Mouse (Mus musculus) embryonic stem cell, embryonic (primary cell): ENCODE results near the gene Dnm2.

Experiments used
- CTCF ChIA-PET, 4 experiments: fragments of 300-600 bp in 2 of 4; fragments of 350-600 bp in 2 of 4; sonication (Branson Sonifier 250); formaldehyde crosslinking; loops; one replicate each; lab custom pipeline; 2022; ENCODE audit warnings: inconsistent platforms in 2 of 4; lab: Charles Lee
- POLR2A ChIA-PET, 4 experiments: fragments of 300-600 bp in 2 of 4; fragments of 350-600 bp in 2 of 4; sonication (Branson Sonifier 250); formaldehyde crosslinking; loops; one replicate each; lab custom pipeline; 2022; ENCODE audit warnings: antibody characterized with exemption in 4 of 4, inconsistent platforms in 1 of 4; lab: Charles Lee

Dnm2 gene

DNA sequence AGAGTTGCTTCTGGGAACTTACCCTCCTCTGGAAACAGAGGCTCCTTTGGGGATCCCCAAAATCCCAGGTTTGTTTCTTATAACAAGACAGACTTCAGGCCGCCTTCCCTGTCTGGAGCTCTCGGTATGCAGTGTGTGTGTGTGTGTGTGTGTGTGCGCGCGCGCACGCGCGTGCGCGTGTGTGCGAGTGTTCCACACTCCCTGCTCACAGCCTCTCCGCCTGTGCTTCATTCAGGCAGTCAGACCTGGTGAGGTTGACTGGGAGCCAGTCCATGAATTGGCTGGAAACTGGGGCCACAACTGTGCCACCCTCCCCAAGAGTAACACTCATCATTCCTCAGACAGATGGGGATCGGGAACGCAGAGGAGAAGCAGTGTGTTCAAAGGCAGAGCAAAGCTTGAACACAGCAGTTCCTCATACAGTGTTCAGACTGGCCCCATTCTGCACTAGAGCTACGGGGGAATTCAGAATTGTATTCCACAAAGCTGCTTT lies 72.4 kb downstream of the Dnm2 start:
- POLR2A ChIA-PET = interaction anchor here (0.7 to 10.2 kb wide), 21 partner anchors 9 to 273 kb away, joined by 3 to 90 read pairs (median 4); partner anchors contain the start of genes Tmed1 (in 3 of the 4) and Qtrt1 (in 1 of the 4)
- CTCF ChIA-PET = interaction anchor here in 3 of 4 experiments (0.6 to 1.3 kb wide), 4 partner anchors 9 to 307 kb away, joined by 3 to 8 read pairs (median 3); no protein-coding TSS in a partner anchor

DNA sequence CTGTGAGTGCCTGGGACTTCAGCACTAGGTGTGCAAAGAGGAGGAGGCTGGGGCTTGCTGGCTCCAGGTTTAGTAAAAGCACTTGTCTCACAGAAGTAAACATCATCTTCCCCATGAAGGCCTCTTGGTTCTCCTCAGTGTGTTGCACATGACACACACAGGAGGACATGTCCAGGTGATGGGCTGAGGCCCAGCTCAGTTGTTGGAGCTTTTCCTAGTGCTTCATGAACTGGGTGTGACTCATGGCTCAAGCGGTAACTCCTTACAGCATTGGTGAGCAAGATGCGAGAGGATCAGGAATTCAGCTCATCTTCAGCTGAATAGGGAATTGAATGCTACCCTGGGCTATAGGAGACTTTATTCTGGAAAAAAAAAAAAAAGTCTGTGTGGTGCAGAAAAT lies 73.0 kb downstream of the Dnm2 start:
- ChIA-PET POLR2A (interaction anchor here (1.0 to 10.2 kb wide), 16 partner anchors 9 to 274 kb away, joined by 3 to 90 read pairs (median 4); partner anchors contain the start of genes Tmed1 (in 3 of the 4) and Qtrt1 (in 1 of the 4)), CTCF (interaction anchor here in 3 of 4 experiments (0.7 to 1.3 kb wide), 3 partner anchors 141 to 307 kb away, joined by 3 read pairs; no protein-coding TSS in a partner anchor)

GRCm38 (mm10) chr9:21498284-21498902 lies 73.7 kb downstream of the Dnm2 start:
- CTCF ChIA-PET = no interaction called here
- POLR2A ChIA-PET = interaction anchor here in 3 of 4 experiments (0.6 to 10.2 kb wide), 12 partner anchors 8 to 95 kb away, joined by 3 to 90 read pairs (median 4); partner anchors contain the start of gene Tmed1 (in 2 of the 3)

- POLR2A ChIA-PET = interaction anchor here in 1 of 4 experiments (1.0 to 1.3 kb wide), 2 partner anchors 11 to 126 kb away, joined by 3 to 7 read pairs; no protein-coding TSS in a partner anchor
- CTCF ChIA-PET = no interaction called here
These were observed 78.6 kb downstream of the Dnm2 start for GRCm38 (mm10) chr9:21503352-21503751.

- CTCF ChIA-PET = no interaction called here
- POLR2A ChIA-PET = interaction anchor here (1.3 to 5.8 kb wide), 9 partner anchors 8 to 41 kb away, joined by 3 to 90 read pairs (median 5); partner anchors contain the start of gene Carm1 (in 1 of the 4)
These were observed 81.1 kb downstream of the Dnm2 start for GRCm38 (mm10) chr9:21505767-21506166.

DNA sequence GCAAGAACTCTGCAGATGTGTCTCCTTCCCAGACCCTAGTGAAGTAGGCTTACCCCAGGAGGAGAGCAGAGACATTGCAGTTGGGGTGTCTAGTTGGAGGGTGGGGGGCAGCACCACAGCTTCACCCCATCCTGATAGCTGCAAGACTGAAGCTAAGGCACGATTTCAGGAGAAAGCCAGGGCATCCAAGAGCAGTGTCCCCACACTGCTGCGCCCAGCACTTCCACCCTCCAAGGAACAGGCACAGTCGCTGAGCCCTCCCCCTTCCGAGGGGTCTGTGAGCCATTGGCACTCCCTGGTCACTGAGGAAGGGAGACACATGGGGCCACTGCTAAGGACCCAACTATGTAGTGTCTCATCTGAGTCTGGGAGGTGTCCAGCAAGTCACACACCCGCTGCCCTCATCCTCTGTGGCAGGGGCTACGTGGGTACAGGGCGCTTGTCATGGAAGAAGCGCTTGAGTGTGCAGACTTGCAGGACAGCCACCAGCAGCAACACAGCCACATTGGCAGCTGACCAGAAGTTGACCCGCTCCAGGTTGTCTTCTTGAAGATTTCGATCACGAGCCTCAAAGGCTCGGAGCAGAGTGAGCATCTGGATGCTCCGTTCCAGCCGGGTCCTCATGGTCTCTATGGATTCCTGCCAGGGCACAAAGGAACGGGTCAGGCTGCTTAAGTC lies 83.2 kb downstream of the Dnm2 start:
- ChIA-PET CTCF (interaction anchor here in 1 of 4 experiments (0.7 kb wide), 1 partner anchor 20 kb away, joined by 3 read pairs; no protein-coding TSS in a partner anchor), POLR2A (interaction anchor here (0.6 to 5.8 kb wide), 13 partner anchors 7 to 63 kb away, joined by 3 to 90 read pairs (median 5); partner anchors contain the start of gene Carm1 (in 2 of the 4))

DNA sequence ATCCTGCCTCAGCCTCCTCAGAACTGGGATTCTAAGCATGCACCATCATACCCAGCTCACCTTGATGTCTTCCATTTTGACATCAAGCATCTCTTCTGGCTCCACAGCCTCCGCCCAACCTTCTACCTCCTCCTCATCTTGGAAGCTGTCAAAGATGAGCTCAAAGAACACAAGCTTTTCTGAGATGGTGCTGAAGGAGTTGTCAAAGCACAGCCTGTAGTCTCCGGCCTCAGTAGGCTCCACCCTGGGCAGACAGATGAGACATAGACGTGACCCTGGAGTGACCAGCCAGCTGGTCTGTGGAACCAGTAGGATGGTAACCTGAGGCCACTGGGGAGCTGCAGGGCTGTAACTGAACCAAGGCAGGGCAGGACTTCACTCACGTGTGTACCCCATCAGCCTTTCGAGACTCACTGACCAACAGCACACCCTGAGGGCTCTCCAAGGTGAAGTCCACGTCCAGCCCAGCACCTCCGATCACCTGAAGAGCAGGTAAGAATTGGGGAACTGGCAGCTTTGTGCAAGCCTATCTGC lies 84.2 kb downstream of the Dnm2 start:
- ChIA-PET POLR2A (interaction anchor here (0.6 to 5.8 kb wide), 82 partner anchors 10 to 631 kb away, joined by 3 to 90 read pairs (median 5); partner anchors contain the start of genes Carm1 (in 3 of the 4), Cdkn2d (in 2 of the 4), Dnm2 (in 2 of the 4) and Gm38431 (in 2 of the 4)), CTCF (interaction anchor here (0.6 to 2.5 kb wide), 6 partner anchors 15 to 348 kb away, joined by 3 to 21 read pairs (median 4); partner anchors contain the start of gene Carm1 (in 1 of the 4))

DNA sequence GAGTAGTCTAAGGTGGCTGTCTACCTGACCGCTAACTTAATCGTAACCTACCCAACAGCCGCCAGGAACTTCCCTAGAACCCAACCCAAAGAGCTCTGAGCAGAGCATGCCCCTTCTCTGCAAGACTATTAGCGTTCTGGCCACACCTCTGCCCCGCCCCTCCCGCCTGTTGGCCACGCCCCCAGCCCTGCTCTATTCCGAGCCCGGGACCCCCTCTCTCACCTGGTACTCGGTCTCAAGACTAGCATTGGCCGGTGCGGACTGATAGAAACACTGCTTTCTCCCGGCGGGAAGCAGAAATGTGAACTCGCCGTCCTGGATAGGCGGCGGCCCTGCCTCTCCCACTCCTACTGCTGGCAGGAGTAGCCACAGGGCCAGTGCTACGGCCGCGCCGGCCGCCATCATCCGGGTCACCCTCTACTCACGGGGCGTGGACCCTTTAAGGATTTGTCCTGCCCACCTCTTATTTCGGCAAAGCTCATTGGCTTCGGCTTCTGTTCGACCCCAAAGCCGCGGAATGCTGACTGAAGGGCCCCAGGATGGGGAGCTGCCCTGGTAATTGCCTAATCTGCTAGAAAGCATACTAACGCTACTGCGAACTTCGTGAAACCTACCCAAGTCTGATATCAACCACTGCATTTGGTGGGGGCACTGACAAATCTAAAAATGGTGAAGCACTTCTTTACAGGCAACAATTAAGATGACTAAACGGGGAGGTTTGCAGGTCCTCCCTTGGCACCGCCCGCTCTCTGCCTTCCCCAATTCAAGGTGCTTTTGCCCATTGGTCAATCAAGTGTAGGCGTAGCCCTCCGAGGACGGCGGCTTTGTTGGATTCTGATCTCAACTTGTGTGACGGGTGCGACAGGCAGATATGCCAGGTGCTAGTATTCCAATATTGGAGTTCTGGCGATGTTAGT lies 85.3 kb downstream of the Dnm2 start, which contains the start of gene Tmed1:
Gene Tmed1, minus strand, starts transcription at position 481 of the 917 bp plus-strand sequence.
- ChIA-PET CTCF (interaction anchor here in 3 of 4 experiments (0.6 to 2.5 kb wide), 14 partner anchors 16 to 856 kb away, joined by 3 to 21 read pairs (median 4); partner anchors contain the start of genes Carm1 (in 1 of the 3) and Icam5 (in 1 of the 3)), POLR2A (interaction anchor here (0.6 to 5.8 kb wide), 128 partner anchors 8 to 1672 kb away, joined by 3 to 90 read pairs (median 4); partner anchors contain the start of genes Carm1 (in 3 of the 4), Cdkn2d (in 3 of the 4), Qtrt1 (in 3 of the 4) and AB124611 (in 2 of the 4))

GRCm38 (mm10) chr9:21510689-21511015 lies 85.9 kb downstream of the Dnm2 start:
- CTCF ChIA-PET = interaction anchor here in 3 of 4 experiments (0.6 to 2.5 kb wide), 9 partner anchors 17 to 857 kb away, joined by 3 to 21 read pairs (median 4); partner anchors contain the start of genes Carm1 (in 1 of the 3) and Icam5 (in 1 of the 3)
- POLR2A ChIA-PET = interaction anchor here (0.6 to 5.8 kb wide), 84 partner anchors 13 to 1672 kb away, joined by 3 to 90 read pairs (median 5); partner anchors contain the start of genes Carm1 (in 3 of the 4), AB124611 (in 2 of the 4), Cdkn2d (in 2 of the 4) and Dnm2 (in 2 of the 4)

- ChIA-PET POLR2A (interaction anchor here in 3 of 4 experiments (0.7 to 5.8 kb wide), 14 partner anchors 14 to 220 kb away, joined by 3 to 90 read pairs (median 14); partner anchors contain the start of genes Carm1 (in 3 of the 3), Cdkn2d (in 1 of the 3) and Ldlr (in 1 of the 3)), CTCF (interaction anchor here in 2 of 4 experiments (1.0 to 2.5 kb wide), 2 partner anchors 35 kb away, joined by 3 to 21 read pairs; partner anchors contain the start of gene Carm1 (in 1 of the 2))
These were observed 86.3 kb downstream of the Dnm2 start for GRCm38 (mm10) chr9:21511052-21511451.

GRCm38 (mm10) chr9:21513466-21513865 lies 88.8 kb downstream of the Dnm2 start:
- ChIA-PET CTCF (interaction anchor here in 1 of 4 experiments (0.6 kb wide), 1 partner anchor 148 kb away, joined by 4 read pairs; no protein-coding TSS in a partner anchor), POLR2A (interaction anchor here in 2 of 4 experiments (0.7 to 1.2 kb wide), 7 partner anchors 10 to 850 kb away, joined by 3 to 5 read pairs (median 3); partner anchors contain the start of gene Ldlr (in 1 of the 2))

DNA sequence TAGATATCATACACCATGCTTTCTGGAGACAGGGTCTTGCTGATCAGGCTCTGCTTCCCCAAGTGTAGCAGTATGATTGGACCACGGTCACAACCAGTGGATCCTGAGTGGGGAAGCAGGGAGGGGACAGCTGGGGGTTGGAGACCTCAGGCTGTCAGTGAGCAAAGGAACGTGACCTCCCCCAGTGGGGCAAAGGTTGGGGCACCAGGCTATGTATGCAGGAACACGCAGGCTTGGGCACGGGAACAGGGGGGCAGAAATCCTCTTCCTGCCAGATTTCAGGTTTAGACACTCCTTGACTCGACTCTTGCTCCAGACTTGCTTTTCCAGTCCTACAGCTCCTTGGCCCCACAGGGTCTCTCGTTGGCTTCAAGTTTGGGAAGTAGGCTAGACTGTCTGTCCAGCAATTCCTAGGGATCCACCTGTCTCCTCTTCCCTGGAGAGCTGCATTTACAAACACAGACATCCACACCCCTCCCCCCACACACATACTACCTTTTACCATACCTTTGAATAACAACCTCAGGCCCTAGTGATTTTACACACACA lies 93.3 kb downstream of the Dnm2 start:
- ChIA-PET CTCF (interaction anchor here in 1 of 4 experiments (1.2 kb wide), 1 partner anchor 28 kb away, joined by 5 read pairs; no protein-coding TSS in a partner anchor), POLR2A (interaction anchor here in 1 of 4 experiments (1.0 to 1.8 kb wide), 2 partner anchors 28 to 231 kb away, joined by 3 to 6 read pairs; partner anchors contain the start of gene Kri1)

DNA sequence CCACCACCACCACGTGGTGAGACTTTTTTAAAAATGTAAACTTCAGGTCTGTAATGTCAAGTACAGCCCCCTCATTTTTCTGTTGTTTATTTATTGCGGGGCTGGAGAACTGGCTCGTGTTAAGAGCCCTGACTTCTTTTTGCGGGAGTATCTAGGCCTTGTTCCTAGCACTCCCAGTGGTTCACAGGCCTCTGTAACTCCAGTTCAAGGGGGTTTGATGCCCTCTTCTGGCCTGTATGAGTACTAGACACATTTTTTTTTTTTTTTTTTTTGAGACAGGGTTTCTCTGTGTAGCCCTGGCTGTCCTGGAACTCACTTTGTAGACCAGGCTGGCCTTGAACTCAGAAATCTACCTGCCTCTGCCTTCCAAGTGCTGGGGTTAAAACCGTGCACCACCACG lies 94.0 kb downstream of the Dnm2 start:
- ChIA-PET POLR2A (interaction anchor here in 1 of 4 experiments (0.6 to 1.0 kb wide), 2 partner anchors 26 to 231 kb away, joined by 3 read pairs; partner anchors contain the start of gene Kri1), CTCF (interaction anchor here in 1 of 4 experiments (0.6 kb wide), 1 partner anchor 67 kb away, joined by 3 read pairs; no protein-coding TSS in a partner anchor)

- ChIA-PET CTCF (interaction anchor here in 2 of 4 experiments (1.1 to 1.9 kb wide), 4 partner anchors 9 to 37 kb away, joined by 3 to 7 read pairs (median 4); no protein-coding TSS in a partner anchor), POLR2A (interaction anchor here in 3 of 4 experiments (0.6 to 2.1 kb wide), 14 partner anchors 10 to 152 kb away, joined by 3 to 11 read pairs (median 4); partner anchors contain the start of genes Tmed1 (in 2 of the 3) and Carm1 (in 1 of the 3))
These were observed 100.6 kb downstream of the Dnm2 start for GRCm38 (mm10) chr9:21525142-21525936.
